Mouse (Mus musculus): ENCODE results near the gene Adamts20.

The Adamts20 gene

GRCm38 (mm10) chr15:94248386-94248785, 216.8 kb downstream of the Adamts20 start:
- DNase-seq (ENCODE audit: low spot score): peak; percentile 32

DNA sequence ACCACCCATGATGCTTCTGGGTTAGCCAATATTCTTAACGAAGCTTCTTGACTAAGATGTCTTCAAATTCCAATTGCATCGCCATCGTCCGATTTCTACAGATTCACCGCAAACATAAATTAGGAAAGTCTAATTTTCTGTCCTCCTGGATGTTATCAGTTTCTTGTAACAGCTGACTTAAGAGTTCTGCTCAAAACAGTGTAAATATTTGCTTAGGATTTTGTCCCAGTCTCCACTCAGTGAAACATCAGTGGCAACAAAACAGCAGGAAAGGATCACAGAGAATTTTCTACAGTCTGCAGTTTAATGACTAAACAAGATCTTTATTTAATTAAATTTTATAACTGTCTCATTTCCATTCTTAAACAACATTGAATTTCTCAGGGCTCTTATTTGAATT, 218.5 kb downstream of the Adamts20 start:
- DNase-seq (ENCODE audit: low spot score): no peak

GRCm38 (mm10) chr15:94244336-94244735, 220.9 kb downstream of the Adamts20 start:
- DNase-seq (ENCODE audit: low spot score): no peak

DNA sequence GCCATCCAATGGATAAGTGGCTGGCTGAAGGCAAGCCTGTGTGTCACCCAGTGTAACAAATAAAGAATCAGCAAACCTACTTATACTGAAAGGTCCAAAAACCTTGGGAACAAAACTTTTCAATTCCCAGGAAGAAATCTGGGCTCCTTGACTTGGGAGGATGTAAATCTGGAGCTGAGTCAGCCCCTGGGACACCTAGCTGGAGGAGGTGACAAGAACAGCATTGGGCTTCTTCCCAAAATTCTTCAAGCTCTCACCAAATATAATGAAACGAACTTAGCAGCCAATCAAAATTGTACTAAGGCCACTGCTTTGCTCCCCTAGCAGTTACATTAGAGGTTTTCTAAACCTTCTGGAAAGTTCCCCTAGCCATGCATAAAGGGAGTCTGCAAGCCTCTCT, 223.1 kb downstream of the Adamts20 start:
- DNase-seq (ENCODE audit: low spot score): no peak

- no peak for DNase-seq (ENCODE audit: low spot score)
These were observed 225.6 kb downstream of the Adamts20 start for GRCm38 (mm10) chr15:94239637-94240036.

GRCm38 (mm10) chr15:94239127-94239526, 226.1 kb downstream of the Adamts20 start:
- no peak for DNase-seq (ENCODE audit: low spot score)

DNA sequence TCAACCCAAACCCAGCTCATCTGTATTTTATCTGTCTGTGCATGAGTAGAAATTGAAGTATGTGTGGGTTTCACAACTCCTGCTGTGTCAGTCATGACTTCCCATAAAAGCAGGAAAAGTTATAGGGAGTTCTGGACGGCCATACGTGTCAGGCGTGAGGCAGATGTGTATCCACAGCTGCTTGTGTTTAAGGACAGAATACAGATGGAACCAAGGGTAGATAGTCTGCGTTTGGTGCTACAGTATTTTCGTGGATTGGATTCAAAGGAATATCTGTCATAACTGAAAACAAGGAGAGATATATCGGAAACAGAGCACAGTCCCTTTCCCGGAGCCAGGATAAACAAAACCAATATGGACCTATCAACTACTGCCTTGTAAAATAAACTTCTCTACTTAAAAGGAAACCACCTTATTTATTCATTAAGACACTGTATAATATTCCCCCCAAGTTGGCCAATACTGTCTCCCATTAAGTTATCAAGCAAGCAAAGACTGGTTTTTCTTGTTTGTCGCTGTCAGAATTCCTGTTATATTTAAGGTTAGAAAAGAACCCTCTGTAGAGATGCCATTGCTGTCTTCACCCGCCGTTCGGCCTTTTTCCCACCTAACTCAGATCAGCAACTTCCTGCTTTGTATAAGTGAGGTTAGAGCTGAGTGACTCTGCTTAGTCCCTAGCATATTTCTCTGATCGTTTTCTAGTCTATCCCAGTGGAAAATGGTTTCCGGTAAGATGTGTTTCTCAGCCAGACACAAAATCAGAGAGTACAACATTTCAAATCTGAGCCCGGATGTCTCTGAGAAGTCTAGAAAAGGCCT, 227.0 kb downstream of the Adamts20 start:
- DNase-seq (ENCODE audit: low spot score): no peak

DNA sequence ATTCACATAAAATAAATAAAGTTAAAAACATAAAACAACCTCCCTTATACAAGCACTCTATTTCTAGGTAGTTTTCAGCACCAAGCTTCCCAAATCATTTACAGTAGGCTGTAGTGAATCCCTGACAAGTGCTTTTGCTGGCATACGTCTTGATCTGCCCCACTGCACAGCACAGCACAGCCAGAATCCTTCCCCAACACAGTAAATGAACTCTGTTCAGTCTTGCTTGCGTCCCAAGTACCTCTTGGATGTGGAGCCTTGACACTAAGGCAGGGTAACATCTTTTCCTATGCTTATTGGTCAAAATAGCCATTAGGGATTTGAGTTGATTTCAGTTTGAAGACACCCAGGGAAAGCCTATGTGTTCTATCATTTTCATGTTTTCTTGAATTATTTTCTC, 228.5 kb downstream of the Adamts20 start:
- no peak for DNase-seq (ENCODE audit: low spot score)

- DNase-seq (ENCODE audit: low spot score): no peak
These were observed 229.1 kb downstream of the Adamts20 start for GRCm38 (mm10) chr15:94236121-94236520.

- DNase-seq (ENCODE audit: low spot score): no peak
These were observed 230.0 kb downstream of the Adamts20 start for GRCm38 (mm10) chr15:94235190-94235589.

DNA sequence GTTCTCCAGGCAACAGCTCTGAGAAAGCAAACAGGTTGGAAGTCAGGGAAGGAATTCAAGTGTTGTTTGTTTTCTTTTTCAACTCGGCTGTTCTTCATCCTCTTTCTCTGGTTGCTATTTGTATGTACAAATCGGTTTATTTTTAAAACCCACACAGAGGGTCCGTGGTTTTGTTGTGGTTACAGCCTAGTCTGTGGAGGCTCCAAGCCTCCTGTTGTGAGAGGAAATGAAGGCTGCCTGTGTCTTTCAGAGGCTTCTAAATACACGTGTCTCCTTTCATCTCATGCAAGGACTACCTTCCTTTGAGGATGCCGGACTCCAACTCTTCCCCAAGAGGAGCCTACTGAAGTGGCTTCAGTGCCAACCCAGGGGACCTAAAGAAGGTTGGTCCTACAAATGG, 234.0 kb downstream of the Adamts20 start:
- no peak for DNase-seq (ENCODE audit: low spot score)

DNA sequence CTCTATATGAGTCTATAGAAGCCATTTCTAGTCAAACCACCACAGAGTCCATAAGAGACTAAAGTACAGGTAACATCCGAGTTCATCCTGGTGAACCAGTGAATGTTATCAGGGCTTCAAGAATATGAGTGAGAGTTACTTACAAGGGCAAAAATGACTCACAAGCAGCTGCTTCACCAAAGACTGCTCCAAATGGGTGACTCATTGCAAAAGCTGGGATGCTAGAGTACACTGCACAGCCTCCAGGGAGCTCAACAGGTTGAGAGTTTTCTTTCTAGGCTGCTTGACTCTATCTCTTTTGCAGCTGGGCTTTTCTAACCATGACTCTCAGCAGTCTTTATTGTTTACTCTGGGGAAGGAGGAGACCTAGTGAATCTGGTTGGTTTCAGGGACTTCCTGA, 237.8 kb downstream of the Adamts20 start:
- DNase-seq (ENCODE audit: low spot score): no peak

- no peak for DNase-seq (ENCODE audit: low spot score)
These were observed 242.1 kb downstream of the Adamts20 start for GRCm38 (mm10) chr15:94223101-94223500.

DNA sequence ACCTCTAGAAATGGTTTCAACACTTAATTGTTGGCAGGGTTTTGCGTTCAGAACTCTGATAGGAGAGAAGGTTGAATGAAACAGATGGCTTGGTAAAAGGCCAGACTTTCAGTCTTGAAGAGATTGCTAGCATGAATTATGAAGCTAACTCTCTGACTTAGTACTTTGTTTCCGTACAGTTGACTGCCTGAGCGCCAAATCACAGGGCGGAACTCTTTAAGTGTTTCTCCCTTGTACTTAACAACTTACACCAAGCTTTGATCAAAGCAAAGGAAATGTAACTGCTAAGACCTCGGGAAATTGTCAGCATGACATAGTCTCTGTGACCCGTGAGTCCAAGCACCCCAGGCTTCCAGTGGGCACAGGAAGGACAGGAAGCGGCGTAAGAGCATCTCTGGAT, 244.5 kb downstream of the Adamts20 start:
- no peak for DNase-seq (ENCODE audit: low spot score)

All from urinary bladder, postnatal 25 days (tissue).